Mouse (Mus musculus): ENCODE results near the gene Cdk9.

The Cdk9 gene

GRCm38 (mm10) chr2:32734480-32734879 lies 21.6 kb upstream of the Cdk9 start:
- DNase-seq (ENCODE audit: low spot score) = no peak

- DNase-seq (ENCODE audit: low spot score) = no peak
These were observed 19.8 kb upstream of the Cdk9 start for GRCm38 (mm10) chr2:32732695-32733094.

- DNase-seq (ENCODE audit: low spot score) = no peak
These were observed 19.0 kb upstream of the Cdk9 start for GRCm38 (mm10) chr2:32731911-32732310.

GRCm38 (mm10) chr2:32730854-32731253 lies 18.0 kb upstream of the Cdk9 start:
- peak; percentile 82 for DNase-seq (ENCODE audit: low spot score)

GRCm38 (mm10) chr2:32729547-32729946 lies 16.7 kb upstream of the Cdk9 start:
- no peak for DNase-seq (ENCODE audit: low spot score)

- DNase-seq (ENCODE audit: low spot score) = no peak
These were observed 15.6 kb upstream of the Cdk9 start for GRCm38 (mm10) chr2:32728463-32728862.

- peak; percentile 98 for DNase-seq (ENCODE audit: low spot score)
These were observed 14.6 kb upstream of the Cdk9 start for GRCm38 (mm10) chr2:32727435-32727834.

GRCm38 (mm10) chr2:32724832-32725790 lies 12.2 kb upstream of the Cdk9 start:
- no peak for DNase-seq (ENCODE audit: low spot score)

- no peak for DNase-seq (ENCODE audit: low spot score)
These were observed 11.3 kb upstream of the Cdk9 start for GRCm38 (mm10) chr2:32724149-32724548.

GRCm38 (mm10) chr2:32722581-32722980 lies 9.7 kb upstream of the Cdk9 start:
- DNase-seq (ENCODE audit: low spot score) = no peak

GRCm38 (mm10) chr2:32722046-32722445 lies 9.2 kb upstream of the Cdk9 start:
- no peak for DNase-seq (ENCODE audit: low spot score)

GRCm38 (mm10) chr2:32720681-32721229 lies 7.9 kb upstream of the Cdk9 start, which contains the start of gene Sh2d3c:
Gene Sh2d3c, plus strand, starts transcription at chr2:32721055.
- DNase-seq (ENCODE audit: low spot score) = no peak

- DNase-seq (ENCODE audit: low spot score) = no peak
These were observed 7.2 kb upstream of the Cdk9 start for GRCm38 (mm10) chr2:32720053-32720452.

GRCm38 (mm10) chr2:32718761-32719160 lies 5.9 kb upstream of the Cdk9 start:
- DNase-seq (ENCODE audit: low spot score) = no peak

- DNase-seq (ENCODE audit: low spot score) = no peak
These were observed 2.1 kb upstream of the Cdk9 start for GRCm38 (mm10) chr2:32714987-32715425.

- no peak for DNase-seq (ENCODE audit: low spot score)
These were observed 1.5 kb upstream of the Cdk9 start for GRCm38 (mm10) chr2:32714117-32714986.

- peak; percentile 94 for DNase-seq (ENCODE audit: low spot score)
These were observed 316 bp downstream of the Cdk9 start for GRCm38 (mm10) chr2:32712586-32712933.

GRCm38 (mm10) chr2:32712108-32712551 lies 746 bp downstream of the Cdk9 start:
- DNase-seq (ENCODE audit: low spot score) = peak; percentile 67

GRCm38 (mm10) chr2:32711301-32712056 lies 1.4 kb downstream of the Cdk9 start:
- no peak for DNase-seq (ENCODE audit: low spot score)

- no peak for DNase-seq (ENCODE audit: low spot score)
These were observed 2.5 kb downstream of the Cdk9 start for GRCm38 (mm10) chr2:32710425-32710824.

GRCm38 (mm10) chr2:32709521-32710137 lies 3.2 kb downstream of the Cdk9 start:
- no peak for DNase-seq (ENCODE audit: low spot score)

Measured in embryo, embryonic 10.5 days (tissue).